Comparison of ENCODE assay signal across 20 mouse cellular contexts in the genomic region with DNA sequence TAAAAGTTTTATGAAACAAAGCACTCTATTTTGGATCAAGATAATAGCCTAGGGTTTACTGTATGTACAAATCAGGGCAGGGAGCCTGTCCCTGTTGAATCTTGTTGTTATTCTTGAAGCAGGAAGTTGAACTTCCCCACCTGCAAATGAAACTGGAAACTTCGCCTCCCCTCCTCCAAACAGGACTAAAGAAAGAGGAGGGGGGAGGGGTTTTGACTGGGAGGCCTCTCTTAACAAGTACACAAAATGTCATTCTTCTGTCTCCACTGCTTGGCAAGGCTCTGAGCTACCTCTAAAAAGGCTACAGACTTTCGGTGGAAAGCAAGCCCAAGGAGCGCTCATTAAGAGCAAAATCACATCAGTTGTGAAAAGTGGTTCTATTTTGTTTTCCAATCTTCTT.
DNase-seq lines count a peak whose midpoint lies in the region; ATAC-seq and TF ChIP-seq lines count a peak whose summit lies in the region.
"Had no signal": no experiment of that assay in that cellular context is flagged by ENCODE, and none has a peak within 500 bp of the region (broad histone marks: within the 10 kb centered on the region; RNA-seq: fewer than 3 reads in every experiment).

No protein-coding gene starts in this region.

- H3K4me3 ChIP-seq in hindbrain, embryonic 10.5 days: no peak overlapping the region
- H3K4me3 ChIP-seq in hindbrain, embryonic 14.5 days (replicated peaks; ENCODE audit: low read length): no peak overlapping the region
- H3K4me3 ChIP-seq in lung, embryonic 14.5 days (ENCODE audit: low read depth, low read length): no peak overlapping the region
- no peak overlapping the region for H3K4me3 ChIP-seq in embryonic facial prominence, embryonic 11.5 days (ENCODE audit: low read depth, low read length)
- H3K4me3 ChIP-seq: embryonic facial prominence, embryonic 13.5 days; hindbrain, embryonic 15.5 days; stomach, embryonic 15.5 days had no signal

- no peak overlapping the region for H3K4me2 ChIP-seq in hindbrain, embryonic 14.5 days (replicated peaks)
- no peak overlapping the region for H3K4me2 ChIP-seq in lung, embryonic 14.5 days
- no peak overlapping the region for H3K4me2 ChIP-seq in embryonic facial prominence, embryonic 11.5 days (ENCODE audit: low read depth, low read length)
- H3K4me2 ChIP-seq: embryonic facial prominence, embryonic 13.5 days; heart, embryonic 11.5 days; hindbrain, embryonic 15.5 days; midbrain, embryonic 11.5 days; stomach, embryonic 15.5 days had no signal

- intact Hi-C loops in gastrocnemius, postnatal 14 days (cut with DNase I; ENCODE audit: low total_unique reads): no loop called here

- TF ChIP-seq CTCF in lung, embryonic 14.5 days (IDR thresholded peaks at IDR 0.05; ENCODE audit: low read depth): no peak

- H3K9me3 ChIP-seq in hindbrain, embryonic 10.5 days: no peaks in the 10 kb centered on the region
- no peaks in the 10 kb centered on the region for H3K9me3 ChIP-seq in hindbrain, embryonic 14.5 days (ENCODE audit: control insufficient read depth, low read length)
- no peaks in the 10 kb centered on the region for H3K9me3 ChIP-seq in lung, embryonic 14.5 days (ENCODE audit: low read depth, low read length)
- no peaks in the 10 kb centered on the region for H3K9me3 ChIP-seq in embryonic facial prominence, embryonic 11.5 days (replicated peaks; ENCODE audit: control insufficient read depth, low read length)
- H3K9me3 ChIP-seq: embryonic facial prominence, embryonic 13.5 days; hindbrain, embryonic 15.5 days; stomach, embryonic 15.5 days had no signal

- H3K9ac ChIP-seq in hindbrain, embryonic 14.5 days: no peak overlapping the region
- H3K9ac ChIP-seq in lung, embryonic 14.5 days: no peak overlapping the region
- no peak overlapping the region for H3K9ac ChIP-seq in embryonic facial prominence, embryonic 11.5 days (replicated peaks; ENCODE audit: low read length)
- H3K9ac ChIP-seq: embryonic facial prominence, embryonic 13.5 days; hindbrain, embryonic 15.5 days; stomach, embryonic 15.5 days had no signal

- peak; percentile 8 for DNase-seq in hindbrain, embryonic 10.5 days (ENCODE audit: low spot score)
- no peak for DNase-seq in hindbrain, embryonic 14.5 days (ENCODE audit: low spot score)
- peak; percentile 10 for DNase-seq in lung, embryonic 14.5 days
- no peak for DNase-seq in lung, postnatal 14 days
- DNase-seq in embryonic facial prominence, embryonic 11.5 days (ENCODE audit: low spot score): peak; percentile 68
- DNase-seq in mesoderm, embryonic 11.5 days (ENCODE audit: low read depth, low spot score): peak; percentile 21
- DNase-seq in gastrocnemius, postnatal 14 days: no peak
- no peak for DNase-seq in urinary bladder, adult 2 months (ENCODE audit: low spot score)
- DNase-seq: heart, postnatal 14 days; liver; right cerebral cortex, postnatal 25 days; thymus, adult 18-20 months had no signal

- WGBS in hindbrain, embryonic 10.5 days: 64% methylated on average over 3 of the region's 3 CpGs
- 68% methylated on average over 3 of the region's 3 CpGs for WGBS in hindbrain, embryonic 14.5 days
- WGBS in lung, embryonic 14.5 days: 40% methylated on average over 3 of the region's 3 CpGs
- WGBS in embryonic facial prominence, embryonic 11.5 days: 40% methylated on average over 3 of the region's 3 CpGs

- H3K36me3 ChIP-seq in hindbrain, embryonic 10.5 days: no peaks in the 10 kb centered on the region
- H3K36me3 ChIP-seq in hindbrain, embryonic 14.5 days (replicated peaks; ENCODE audit: control insufficient read depth, insufficient read depth): no peaks in the 10 kb centered on the region
- no peaks in the 10 kb centered on the region for H3K36me3 ChIP-seq in lung, embryonic 14.5 days (ENCODE audit: insufficient read depth)
- H3K36me3 ChIP-seq in embryonic facial prominence, embryonic 11.5 days (replicated peaks; ENCODE audit: control insufficient read depth, insufficient read depth, low read depth, low read length): no peaks in the 10 kb centered on the region
- H3K36me3 ChIP-seq: embryonic facial prominence, embryonic 13.5 days; hindbrain, embryonic 15.5 days; stomach, embryonic 15.5 days had no signal

- ATAC-seq in hindbrain, embryonic 14.5 days (ENCODE audit: low FRiP score): no peak
- ATAC-seq in lung, embryonic 14.5 days (ENCODE audit: insufficient read depth): no peak
- peak; percentile 48; the same call in 1 of the 2 replicates for ATAC-seq in embryonic facial prominence, embryonic 11.5 days (replicated peaks; ENCODE audit: insufficient number of reproducible peaks, low FRiP score, low TSS enrichment, low read depth)
- ATAC-seq: forebrain, embryonic 16.5 days; intestine, postnatal 0 days had no signal

- H3K27ac ChIP-seq in hindbrain, embryonic 10.5 days: no peak overlapping the region
- H3K27ac ChIP-seq in hindbrain, embryonic 14.5 days: no peak overlapping the region
- no peak overlapping the region for H3K27ac ChIP-seq in lung, embryonic 14.5 days (ENCODE audit: low read depth)
- H3K27ac ChIP-seq in embryonic facial prominence, embryonic 11.5 days (replicated peaks; ENCODE audit: low read depth, low read length): no peak overlapping the region
- H3K27ac ChIP-seq: embryonic facial prominence, embryonic 13.5 days; hindbrain, embryonic 15.5 days; macrophage; stomach, embryonic 15.5 days had no signal

- H3K27me3 ChIP-seq in hindbrain, embryonic 10.5 days (ENCODE audit: insufficient read depth, poor library complexity, severe bottlenecking): no peaks in the 10 kb centered on the region
- no peaks in the 10 kb centered on the region for H3K27me3 ChIP-seq in hindbrain, embryonic 14.5 days (ENCODE audit: control insufficient read depth, insufficient read depth, low read length)
- no peaks in the 10 kb centered on the region for H3K27me3 ChIP-seq in lung, embryonic 14.5 days (ENCODE audit: insufficient read depth, low read length)
- H3K27me3 ChIP-seq in embryonic facial prominence, embryonic 11.5 days (ENCODE audit: control insufficient read depth, insufficient read depth, low read length): no peaks in the 10 kb centered on the region
- H3K27me3 ChIP-seq: embryonic facial prominence, embryonic 13.5 days; hindbrain, embryonic 15.5 days; stomach, embryonic 15.5 days had no signal

- H3K4me1 ChIP-seq in hindbrain, embryonic 10.5 days (replicated peaks): peaks cover 9% of the 10 kb centered on the region; the same call in 1 of the 2 replicates
- no peaks in the 10 kb centered on the region for H3K4me1 ChIP-seq in hindbrain, embryonic 14.5 days (replicated peaks; ENCODE audit: control insufficient read depth, insufficient read depth, low read length)
- H3K4me1 ChIP-seq in lung, embryonic 14.5 days (ENCODE audit: insufficient read depth): no peaks in the 10 kb centered on the region
- no peaks in the 10 kb centered on the region for H3K4me1 ChIP-seq in embryonic facial prominence, embryonic 11.5 days (ENCODE audit: control insufficient read depth, insufficient read depth, low read length)
- H3K4me1 ChIP-seq: hindbrain, embryonic 15.5 days; stomach, embryonic 15.5 days had no signal

Comparison
In these comparisons a context has a peak if more than half of its experiments do, and no peak if none do; other contexts are left out.
1. DNase-seq: peak in hindbrain, embryonic 10.5 days (single experiment), lung, embryonic 14.5 days (single experiment), embryonic facial prominence, embryonic 11.5 days (single experiment) and mesoderm, embryonic 11.5 days (single experiment); none in hindbrain, embryonic 14.5 days (single experiment), lung, postnatal 14 days (single experiment), gastrocnemius, postnatal 14 days (single experiment) and urinary bladder, adult 2 months (single experiment).